Mouse (Mus musculus) heart, adult 9 months (tissue): ENCODE data around the gene BC017158.

Experiments used
- DNase-seq, 2 experiments: peaks; one replicate each; pipeline ENCODE4 v3.0.0; 2022; ENCODE audit warnings: low spot score in 2 of 2

BC017158 gene

DNA sequence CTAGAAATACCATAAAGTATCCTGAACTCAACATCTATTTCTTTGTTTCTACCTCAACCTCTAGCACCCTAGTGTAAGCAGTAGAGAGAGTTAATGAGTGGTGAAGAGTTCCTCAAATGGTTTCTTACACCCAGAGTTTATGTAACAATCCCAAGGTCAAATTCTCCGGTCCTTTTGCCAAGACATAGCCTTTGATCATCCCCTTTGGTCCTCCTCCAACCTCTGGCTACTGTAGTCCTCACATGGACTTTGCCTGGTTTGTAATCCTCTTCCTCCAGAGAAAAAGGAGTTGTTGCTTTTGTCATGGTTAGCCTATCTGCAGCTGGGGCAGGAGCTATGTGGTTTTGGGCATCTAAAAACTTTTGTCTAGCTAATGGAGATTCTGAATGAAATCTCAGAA lies 62.5 kb downstream of the BC017158 start:
- no peak for DNase-seq

DNA sequence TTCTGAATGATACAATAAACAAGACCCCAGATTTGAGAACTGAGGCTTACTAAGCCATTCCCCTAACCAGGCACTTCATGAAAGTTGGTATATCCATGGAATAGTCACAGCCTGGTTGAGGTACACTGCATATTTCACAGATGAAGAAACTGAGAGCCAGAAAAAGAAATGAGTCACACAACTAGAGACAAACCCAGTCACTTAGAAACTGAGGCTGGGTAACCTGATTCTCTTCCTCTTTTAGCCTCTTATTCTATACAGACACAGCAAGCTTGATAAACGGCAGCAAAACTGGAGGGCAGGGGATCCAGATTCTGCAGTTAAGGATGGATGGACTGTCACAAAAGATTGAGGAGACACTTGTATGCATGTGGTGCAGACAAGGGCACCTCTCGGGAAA lies 63.2 kb downstream of the BC017158 start:
- no peak for DNase-seq

DNA sequence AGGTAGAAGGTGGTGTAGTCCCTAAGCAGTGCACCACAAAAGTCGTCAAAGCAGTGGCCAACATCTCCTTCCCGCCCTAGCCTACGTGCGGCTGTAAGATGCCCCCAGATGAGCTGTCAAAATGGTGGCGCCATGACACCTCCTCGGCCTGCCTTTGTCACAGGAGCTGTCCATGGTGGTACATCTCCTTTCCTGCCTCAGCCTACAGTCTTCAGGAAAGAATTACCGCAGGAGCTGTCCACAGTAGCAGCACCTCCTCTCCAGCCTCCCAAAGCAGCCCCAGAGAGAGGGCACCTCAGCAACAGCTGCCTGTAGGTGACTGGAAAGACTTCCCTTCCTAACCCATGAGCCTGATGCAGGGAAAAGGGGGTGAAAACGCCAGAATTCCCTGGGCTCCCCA lies 66.2 kb downstream of the BC017158 start:
- no peak for DNase-seq
